Mouse (Mus musculus) adrenal gland, postnatal 10 days (tissue): ENCODE data around the gene Fgfr2. TPM values are rescaled to one million over a fixed set of nuclear protein-coding genes. Genes with fewer than 3 reads are reported as not detected.
A peak's percentile ranks its signal among the peaks of the same experiment; 100 is the strongest.

Source experiments
- DNase-seq: peaks from one replicate; pipeline ENCODE4 v3.0.0; 2021; ENCODE audit warnings: mixed read lengths
- total RNA-seq, 2 experiments: library from RNA; stranded (reverse); gene quantifications; 2 replicates each; pipeline ENCODE4 v1.2.3; 2021

The Fgfr2 gene
- total RNA-seq, 2 experiments from 2014 or later = 128 to 169 TPM

- DNase-seq = peak; percentile 91
Measured at GRCm38 (mm10) chr7:130935793-130936471, 2187.2 kb downstream of the Fgfr2 start, which contains the start of gene Htra1. Gene Htra1, plus strand, starts transcription at chr7:130936111.

DNA sequence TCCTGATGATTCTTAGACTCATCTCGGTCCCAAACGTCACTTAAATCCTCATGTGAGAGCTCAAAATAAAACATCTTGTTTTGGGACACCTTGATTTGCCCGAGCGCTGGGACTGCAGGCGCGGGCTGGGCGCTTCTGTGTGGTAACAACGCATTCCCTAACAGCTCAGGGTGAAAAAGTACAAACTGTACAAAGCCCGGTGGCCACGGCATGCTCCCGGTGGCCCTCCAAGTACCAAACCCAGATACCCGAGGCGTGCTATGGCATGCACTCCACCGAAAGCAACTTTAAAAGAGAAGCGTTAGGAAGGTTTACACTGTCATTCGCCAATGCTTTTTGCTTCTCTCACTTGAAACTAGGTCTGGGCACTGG lies 2187.7 kb downstream of the Fgfr2 start:
- DNase-seq = peak; percentile 24

DNA sequence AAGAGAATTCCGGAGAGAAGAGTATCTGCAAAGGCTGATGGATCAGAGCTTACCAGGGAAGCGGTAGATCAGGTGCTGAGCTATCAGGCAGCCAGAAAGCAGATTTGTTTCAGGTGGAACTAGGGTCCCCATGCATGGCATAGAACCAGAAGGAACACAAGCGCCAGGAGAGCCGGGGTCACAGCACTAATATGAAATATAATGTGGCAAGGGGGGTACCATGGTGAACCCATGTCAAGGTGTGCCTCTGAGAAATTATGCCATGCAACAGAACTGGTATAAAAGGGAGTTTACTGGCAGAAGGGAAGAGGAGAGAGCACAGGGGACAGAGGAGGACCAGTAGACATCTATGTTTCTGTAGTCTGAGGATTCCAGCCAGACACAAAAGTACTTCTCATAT lies 2188.5 kb downstream of the Fgfr2 start:
- DNase-seq = no peak

DNA sequence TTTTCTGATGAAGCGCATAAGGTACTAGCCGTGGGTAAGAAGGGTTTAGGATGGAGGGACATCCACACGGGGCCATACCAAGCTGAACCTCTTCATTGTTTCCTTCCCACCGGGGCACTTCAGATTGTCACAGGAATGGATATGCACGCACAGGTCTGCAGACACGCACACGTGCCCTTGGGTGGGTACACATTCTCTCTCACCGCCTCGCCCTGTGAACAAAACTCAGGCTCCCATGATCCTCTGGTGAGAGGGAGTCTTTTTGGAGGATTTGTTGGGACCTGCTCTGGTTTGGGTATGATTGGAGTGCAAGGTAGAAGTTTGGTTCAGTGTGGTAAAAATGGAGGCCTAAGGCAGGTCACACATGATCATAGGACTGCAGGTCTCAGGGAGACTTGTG lies 2190.2 kb downstream of the Fgfr2 start:
- no peak for DNase-seq

GRCm38 (mm10) chr7:130930401-130930800 lies 2192.7 kb downstream of the Fgfr2 start:
- no peak for DNase-seq

DNA sequence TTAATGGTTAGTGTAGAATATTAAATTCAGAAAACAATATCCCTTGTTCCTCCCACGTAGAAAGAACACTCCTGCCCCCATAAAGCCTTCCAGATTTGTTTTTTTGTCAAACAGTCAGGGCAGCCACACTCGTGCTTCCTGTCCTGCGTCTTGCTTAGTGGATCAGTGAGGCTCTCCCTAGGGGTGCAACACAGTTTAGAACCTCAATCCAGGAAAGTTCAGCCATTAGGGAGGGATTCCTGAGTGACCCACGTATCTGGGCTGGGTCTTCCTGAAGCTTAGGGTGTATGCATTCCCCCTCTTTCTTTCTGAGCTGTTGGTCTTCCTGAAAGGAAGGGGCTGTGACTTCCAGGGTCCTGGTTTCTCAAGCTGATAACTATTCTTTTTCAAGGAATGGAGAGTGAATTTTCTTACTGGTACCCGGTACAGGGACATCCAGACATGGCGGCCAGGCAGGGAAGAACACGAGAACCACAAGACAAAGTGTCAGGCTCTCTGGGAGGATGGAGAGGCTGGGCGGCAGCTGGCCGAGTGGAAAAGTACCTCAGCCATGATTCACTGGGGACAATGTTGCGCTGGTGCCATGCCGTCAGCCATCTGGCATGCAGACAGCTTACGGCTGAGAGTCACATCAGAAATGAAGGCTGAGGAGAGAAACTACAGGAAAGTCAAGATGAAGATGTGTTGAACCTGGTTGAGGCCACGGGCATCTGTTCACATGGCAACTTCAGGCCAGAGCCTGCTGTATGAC lies 2200.0 kb downstream of the Fgfr2 start:
- DNase-seq = peak; percentile 78

- DNase-seq = no peak
Measured at GRCm38 (mm10) chr7:130918260-130918659, 2204.9 kb downstream of the Fgfr2 start.

DNA sequence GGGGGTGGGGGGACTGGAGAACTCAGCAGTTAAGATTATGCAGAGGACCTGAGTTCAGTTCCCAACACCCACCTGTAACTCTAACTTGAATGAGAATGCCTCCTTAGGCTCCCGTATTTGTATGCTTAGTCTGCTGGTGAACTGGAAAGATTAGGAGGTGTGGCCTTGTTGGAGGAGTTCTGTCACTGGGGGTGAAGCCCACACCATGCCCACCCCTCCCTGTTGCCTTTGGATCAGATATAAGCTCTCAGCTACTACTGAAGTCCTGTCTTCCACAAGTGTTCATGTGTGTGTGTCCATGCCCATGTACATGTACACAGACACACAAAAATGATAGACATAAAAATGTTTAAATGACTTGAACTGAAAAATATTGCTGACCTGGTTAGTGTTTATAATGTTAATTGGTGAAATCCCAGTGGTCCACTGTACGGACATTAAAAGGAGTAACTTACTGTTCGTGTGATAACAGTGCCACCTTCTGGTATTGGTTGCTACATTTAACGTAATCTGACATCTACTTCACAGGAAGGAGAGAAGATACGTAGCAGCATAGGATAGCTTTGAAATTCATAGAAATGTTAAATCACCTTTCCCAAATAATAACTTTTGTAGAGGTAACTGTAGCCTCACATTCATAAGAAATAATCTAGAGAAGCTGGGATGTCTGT lies 2208.3 kb downstream of the Fgfr2 start:
- no peak for DNase-seq

- DNase-seq = peak; percentile 69
Measured at GRCm38 (mm10) chr7:130910841-130911240, 2212.3 kb downstream of the Fgfr2 start.

DNA sequence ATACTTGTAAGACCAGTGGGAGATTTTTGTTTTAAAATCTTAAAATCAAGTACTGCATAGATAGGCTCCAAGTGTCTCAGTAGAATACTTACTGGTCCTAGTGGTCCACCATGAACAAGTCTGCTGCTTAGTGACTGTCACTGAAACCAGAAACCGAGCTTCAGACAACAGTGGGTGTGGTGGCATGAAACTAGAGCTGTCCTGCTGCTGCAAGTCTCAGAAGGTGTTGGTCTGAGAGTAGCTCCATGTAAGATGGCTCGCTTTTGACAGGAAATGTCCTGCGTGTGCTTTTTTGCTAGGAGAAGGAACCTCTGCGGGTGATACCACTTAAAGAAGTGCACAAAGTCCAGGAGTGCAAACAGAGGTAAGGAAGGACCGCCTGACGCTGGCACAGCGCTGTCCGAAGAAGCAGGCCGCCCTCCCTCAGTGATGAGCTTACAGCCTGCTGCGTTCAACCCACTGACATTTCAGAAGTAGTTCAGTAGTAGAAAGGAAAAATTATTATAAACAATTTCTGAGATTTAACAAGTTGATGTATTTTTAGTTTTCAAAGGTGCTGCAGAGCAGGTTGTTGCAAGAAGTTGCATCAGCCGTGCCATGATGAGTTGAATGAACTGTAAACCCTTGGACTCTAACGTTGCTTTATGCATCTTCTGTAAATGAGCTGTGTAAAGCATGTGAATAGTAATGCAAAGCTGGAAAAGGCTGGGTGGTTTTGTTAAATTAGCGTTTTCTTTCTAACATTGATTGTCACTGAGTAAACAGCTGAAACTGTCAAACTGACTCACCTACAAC lies 2218.4 kb downstream of the Fgfr2 start:
- no peak for DNase-seq

- no peak for DNase-seq
Measured at GRCm38 (mm10) chr7:130903505-130904074, 2219.6 kb downstream of the Fgfr2 start.

DNA sequence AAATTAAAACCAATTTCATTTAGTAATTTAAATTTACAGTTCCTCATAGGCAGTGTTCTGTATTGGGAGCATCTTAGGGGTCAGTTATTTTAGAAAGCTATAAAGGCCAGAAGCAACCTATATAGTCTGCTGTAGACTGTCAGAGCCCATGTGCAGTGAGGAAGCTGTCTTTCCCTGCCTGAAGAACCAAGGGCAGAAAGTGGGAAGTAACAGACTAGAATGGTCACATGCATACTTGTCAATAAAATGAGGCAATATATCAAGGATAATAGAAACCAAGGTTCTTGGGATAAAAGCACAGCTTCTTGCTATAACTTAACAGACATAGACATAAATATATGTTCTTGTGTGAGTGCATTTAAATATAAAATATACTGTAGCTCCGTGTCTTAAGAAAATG lies 2220.2 kb downstream of the Fgfr2 start:
- no peak for DNase-seq

GRCm38 (mm10) chr7:130900233-130900848 lies 2222.8 kb downstream of the Fgfr2 start:
- DNase-seq = no peak

GRCm38 (mm10) chr7:130898373-130898772 lies 2224.8 kb downstream of the Fgfr2 start:
- no peak for DNase-seq

DNA sequence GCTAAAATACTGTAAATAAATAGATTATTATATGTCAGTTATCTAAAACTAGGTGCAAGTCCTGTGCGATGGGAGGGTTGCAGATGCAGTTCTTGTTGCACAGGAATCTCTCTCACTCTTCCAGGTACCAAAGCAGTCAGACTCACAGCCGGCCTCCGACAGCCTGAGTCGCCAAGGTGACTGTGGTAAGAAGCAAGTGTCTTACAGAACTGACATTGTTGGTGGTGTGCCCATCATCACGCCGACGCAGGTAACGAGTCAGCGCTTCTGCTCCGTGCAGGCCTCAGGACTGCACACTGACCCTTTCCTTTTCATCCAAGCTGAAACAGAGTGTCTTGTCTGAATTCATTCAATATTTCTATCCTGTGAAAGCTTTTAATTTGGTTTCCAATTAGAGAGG lies 2225.9 kb downstream of the Fgfr2 start:
- DNase-seq = no peak

- DNase-seq = no peak
Measured at GRCm38 (mm10) chr7:130896064-130896463, 2227.1 kb downstream of the Fgfr2 start.

DNA sequence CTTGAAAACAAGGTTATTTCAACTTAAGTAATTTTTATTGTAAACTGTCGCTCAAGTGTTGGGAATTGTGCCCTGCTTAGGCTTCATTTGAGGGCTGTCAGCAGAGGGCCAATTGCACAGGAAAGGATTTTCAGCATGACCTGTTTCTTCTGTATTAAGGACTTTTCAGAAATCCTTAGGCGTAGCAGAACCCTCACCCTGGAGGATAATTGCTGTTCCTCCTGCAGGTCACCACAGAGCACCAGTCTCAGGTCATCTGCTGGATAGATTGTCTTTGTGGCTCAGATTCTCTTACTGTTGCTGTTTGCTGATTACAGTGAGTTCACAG lies 2227.6 kb downstream of the Fgfr2 start:
- DNase-seq = no peak

- no peak for DNase-seq
Measured at GRCm38 (mm10) chr7:130894931-130895617, 2228.1 kb downstream of the Fgfr2 start.

- peak; percentile 14 for DNase-seq
Measured at GRCm38 (mm10) chr7:130892973-130893372, 2230.2 kb downstream of the Fgfr2 start.

GRCm38 (mm10) chr7:130890871-130891270 lies 2232.3 kb downstream of the Fgfr2 start:
- no peak for DNase-seq

DNA sequence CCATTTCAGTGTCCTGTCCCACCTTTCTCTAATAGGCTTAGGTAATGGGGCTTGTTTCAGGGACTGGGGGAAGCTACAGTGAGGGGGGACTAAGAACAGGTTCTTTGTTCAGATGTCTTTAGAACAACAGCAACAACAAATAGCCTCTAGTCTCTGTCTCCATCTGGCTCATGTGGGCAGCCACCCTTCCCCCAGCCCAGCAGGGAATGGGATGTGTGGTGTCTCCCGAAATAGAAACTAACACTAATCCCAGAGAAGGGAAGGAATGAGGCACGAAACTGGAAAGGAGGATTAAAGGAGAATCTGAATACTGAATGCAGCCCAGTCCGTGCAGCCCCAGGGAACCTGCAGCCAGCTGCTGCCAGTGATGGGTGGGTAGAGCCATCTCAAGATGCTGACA lies 2235.2 kb downstream of the Fgfr2 start:
- DNase-seq = no peak
